Mouse (Mus musculus): ENCODE results near the gene Scfd1. TPM values are rescaled to one million over a fixed set of nuclear protein-coding genes. Genes with fewer than 3 reads are reported as not detected.

Gene Scfd1
- total RNA-seq, 2 experiments from 2014 or later = 47.7 to 51.6 TPM

DNA sequence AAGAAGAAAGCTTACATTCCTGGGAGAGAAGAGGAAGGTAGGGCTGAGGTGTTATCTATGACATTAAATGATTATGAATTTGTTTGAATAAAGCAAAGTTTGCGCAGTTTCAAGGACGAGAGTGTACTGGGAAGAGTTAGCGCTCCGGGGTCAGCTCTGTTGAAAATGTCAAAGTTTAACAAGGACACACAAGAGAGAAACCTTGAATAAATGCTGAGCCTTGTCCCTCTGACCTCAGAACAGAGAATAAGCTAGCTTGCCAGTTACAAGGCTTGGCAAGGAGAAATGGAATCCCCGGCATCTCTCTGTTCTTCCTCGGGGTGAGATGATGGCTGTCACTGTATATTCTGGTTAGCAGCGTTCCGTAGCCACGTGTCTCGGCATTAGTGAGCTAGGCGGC is 116.2 kb downstream of the Scfd1 start:
- ATAC-seq (replicated peaks; ENCODE audit: low FRiP score, poor library complexity, severe bottlenecking) = no peak

DNA sequence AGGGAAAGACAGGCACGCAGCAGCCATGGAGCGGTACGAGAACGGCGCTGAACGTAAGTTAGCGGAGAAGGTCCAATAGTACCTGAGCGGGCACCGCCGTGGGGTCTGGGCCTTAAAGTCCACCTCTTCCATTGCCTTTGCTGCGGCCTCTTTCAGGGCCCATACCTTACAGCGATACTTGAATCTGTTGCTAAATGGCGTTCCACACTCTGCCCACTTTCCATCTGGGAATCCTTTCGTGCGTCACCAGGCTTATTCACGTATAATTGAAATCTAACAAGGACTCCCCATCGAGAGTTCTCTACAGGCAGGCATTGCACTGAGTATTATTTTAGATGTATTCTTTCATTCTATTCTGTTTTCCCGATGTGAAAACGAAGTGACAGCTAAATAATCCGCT is 117.3 kb downstream of the Scfd1 start:
- no peak for ATAC-seq (replicated peaks; ENCODE audit: low FRiP score, poor library complexity, severe bottlenecking)

Other genes starting within 250 kb of the Scfd1 start
- 38.9 and 68.3 TPM in 2 replicates for gene G2e3, start 29.4 kb upstream of the Scfd1 start, total RNA-seq (2015; ENCODE audit: low replicate concordance)
- 102 and 109 TPM in 2 replicates for gene G2e3, start 29.4 kb upstream of the Scfd1 start, total RNA-seq (2017; ENCODE audit: low replicate concordance)
- gene Coch, start 215.8 kb downstream of the Scfd1 start, total RNA-seq (2015; ENCODE audit: low replicate concordance) = not detected in 2 replicates
- not detected in 2 replicates for gene Coch, start 215.8 kb downstream of the Scfd1 start, total RNA-seq (2017; ENCODE audit: low replicate concordance)

Measured in erythroid progenitor cell, adult 5-6 weeks (primary cell).